ENCODE assay signal across 8 mouse cellular contexts in the genomic region with DNA sequence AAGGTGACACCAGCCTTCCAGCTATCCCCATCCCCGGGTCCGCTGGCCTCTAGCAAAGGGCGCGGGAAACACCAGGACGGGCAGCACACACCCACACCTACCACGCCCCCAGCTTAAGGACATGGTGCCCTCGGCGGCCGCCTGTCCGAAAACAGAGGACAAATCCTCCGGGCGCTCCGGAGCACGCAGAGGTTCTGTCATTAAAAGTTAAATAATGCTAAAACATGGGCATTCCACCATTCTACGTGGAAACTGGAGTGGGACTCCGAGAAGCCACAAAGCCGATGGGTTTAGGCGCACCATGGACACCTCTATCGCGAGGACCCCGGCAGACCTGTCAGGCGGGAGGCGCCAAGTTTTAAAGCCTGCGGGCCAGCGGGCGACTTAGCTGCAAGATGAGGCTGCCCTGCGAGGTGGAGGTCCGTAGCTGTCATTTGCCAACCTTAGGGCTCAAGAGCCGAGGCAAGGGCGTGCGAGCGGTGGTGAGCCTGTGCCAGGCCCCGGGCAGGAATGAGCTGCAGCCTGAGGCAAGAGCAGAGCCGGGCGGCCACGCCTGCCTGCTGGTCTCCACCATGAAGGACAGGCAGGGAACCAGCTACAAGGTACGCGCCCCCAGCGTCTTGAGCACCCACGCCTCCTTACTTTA. TPM values are rescaled to one million over a fixed set of nuclear protein-coding genes. Genes with fewer than 3 reads are reported as not detected.
A peak's percentile ranks its signal among the peaks of the same experiment; 100 is the strongest.
DNase-seq lines count a peak whose midpoint lies in the region; ATAC-seq lines count a peak whose summit lies in the region.

Gene Lrr1 (plus strand): TSS at position 354 of the 646 bp plus-strand sequence.

- peak within 1 kb of the TSS; percentile 95 for H3K4me2 ChIP-seq in hindbrain, embryonic 16.5 days (ENCODE audit: low read length)

- WGBS in hindbrain, embryonic 16.5 days: under 1% methylated on average over 40 of the region's 40 CpGs

- peak; percentile 97 for ATAC-seq in hindbrain, embryonic 16.5 days

- H3K4me3 ChIP-seq in hindbrain, embryonic 16.5 days (ENCODE audit: low read length): peak within 1 kb of the TSS; percentile 77

- H3K9me3 ChIP-seq in hindbrain, embryonic 16.5 days (ENCODE audit: control insufficient read depth, low read length): no peaks in the 10 kb centered on the region

- peak; percentile 88 for DNase-seq in ZHBTc4 (ENCODE audit: low read depth, low spot score)
- peak; percentile 57 to 78 for DNase-seq in cerebellum, postnatal 4 days (ENCODE audit: low spot score in 2 of 2)
- DNase-seq in gastrocnemius, adult 18-20 months (ENCODE audit: low spot score): peak; percentile 89
- peak; percentile 77 to 80 for DNase-seq in left cerebral cortex, adult 18-20 months (ENCODE audit: low spot score in 2 of 2)
- DNase-seq in lung, postnatal 4 days: peak; percentile 87 to 89
- DNase-seq in retina, postnatal 1 day: peak; percentile 91
- DNase-seq in thymus, postnatal 4 days: peak; percentile 88

- no peaks in the 10 kb centered on the region for H3K27me3 ChIP-seq in hindbrain, embryonic 16.5 days (replicated peaks; ENCODE audit: control insufficient read depth, insufficient read depth, low read length)

- peak within 1 kb of the TSS; percentile 69 for H3K27ac ChIP-seq in hindbrain, embryonic 16.5 days (ENCODE audit: low read depth, low read length)

- no peaks in the 10 kb centered on the region for H3K36me3 ChIP-seq in hindbrain, embryonic 16.5 days (ENCODE audit: control insufficient read depth, insufficient read depth, low read length)

- peak within 1 kb of the TSS; percentile 74 for H3K9ac ChIP-seq in hindbrain, embryonic 16.5 days (ENCODE audit: low read depth, low read length)

- H3K4me1 ChIP-seq in hindbrain, embryonic 16.5 days (ENCODE audit: control insufficient read depth, insufficient read depth, low read depth, low read length): peaks cover 8% of the 10 kb centered on the region

RNA-seq across cellular contexts. Expression of gene Lrr1, which starts in this region (rescaled TPM):
- total RNA-seq in gastrocnemius, adult 18-20 months (2021): not detected
- 4.7 and 5.6 TPM in 2 replicates for polyA plus RNA-seq in hindbrain, embryonic 16.5 days (2015; fragmentation: Nextera tagmentation; extraction: Ambion mirVana)
- not detected for total RNA-seq in left cerebral cortex, adult 18-20 months (2021)

Comparison
In these comparisons a context has a peak if more than half of its experiments do, and no peak if none do; other contexts are left out.
1. Peak in every context shown above with its lines: DNase-seq, ATAC-seq, H3K4me3 ChIP-seq and H3K27ac ChIP-seq.
2. Peak in DNase-seq in gastrocnemius, adult 18-20 months; RNA of the gene not detected or under 1 TPM.
3. Peak in DNase-seq in left cerebral cortex, adult 18-20 months; RNA of the gene not detected or under 1 TPM.